Mouse (Mus musculus) layer of hippocampus, adult 11-12 months (tissue): ENCODE measurements at regions not wholly inside any gene's neighbourhood (a gene's known extent, or its start where the extent isn't known, plus 50 kb on each side); places are given as distances from the start of the nearest gene placed in this dataset.
A peak's percentile ranks its signal among the peaks of the same experiment; 100 is the strongest.
"Not testable (repeated sequence)": the region's sequence is repeated elsewhere in the genome, so short reads cannot be mapped to it uniquely, and the experiment has no call there.

Experiments used
- DNase-seq: peaks from one replicate; pipeline ENCODE4 v3.0.0; 2022; ENCODE audit warnings: low spot score

DNA sequence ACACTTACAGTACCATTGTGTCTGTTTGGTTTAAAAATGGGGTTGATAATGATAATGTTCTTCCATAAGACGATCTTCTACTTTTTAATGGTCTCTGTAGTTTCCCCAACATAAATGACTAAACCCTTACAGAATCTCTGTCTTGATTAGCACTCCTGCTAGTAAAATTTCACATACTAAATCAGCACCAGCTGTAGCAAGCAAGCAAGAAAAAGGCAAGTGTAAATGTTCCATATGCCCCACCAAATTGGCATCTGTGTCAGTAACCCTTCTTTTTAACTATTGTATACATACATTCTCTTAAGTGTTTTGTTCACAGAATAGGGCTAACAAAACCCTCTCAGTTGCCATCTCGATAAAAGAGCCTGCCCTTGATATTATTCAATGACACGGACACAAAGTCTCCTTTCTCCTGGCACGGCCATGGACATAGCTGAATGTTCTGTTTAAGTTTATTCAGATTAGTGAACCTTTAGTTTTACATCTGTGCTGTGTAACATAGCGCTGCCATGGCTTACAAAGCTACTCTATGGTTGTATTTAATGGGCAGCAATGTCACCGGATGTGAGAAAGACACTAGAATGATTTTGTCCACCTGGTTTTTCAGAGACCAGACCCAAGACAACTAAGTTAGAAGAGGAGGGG lies 414.3 kb downstream of the Gtdc1 start:
- DNase-seq, result no peak

DNA sequence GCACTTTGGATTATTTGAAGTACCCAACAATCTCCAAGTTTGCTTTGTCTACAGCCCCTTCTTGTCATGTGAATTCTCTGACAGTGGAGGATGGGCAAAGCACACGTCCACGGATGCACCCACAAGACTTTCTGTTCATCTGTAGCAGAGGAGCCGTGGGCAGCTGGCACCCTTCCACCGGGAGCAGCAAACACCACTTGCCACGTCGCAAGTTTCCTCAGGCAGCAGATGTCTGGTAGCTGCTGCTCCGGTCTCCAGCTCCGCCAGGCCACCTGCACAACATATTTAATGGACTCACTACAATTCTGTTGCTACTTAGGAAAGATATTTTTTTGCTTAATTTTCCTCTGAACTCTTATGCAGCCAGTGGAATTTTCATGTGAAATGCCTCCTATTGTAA lies 415.1 kb downstream of the Gtdc1 start:
- peak; percentile 66 for DNase-seq

DNA sequence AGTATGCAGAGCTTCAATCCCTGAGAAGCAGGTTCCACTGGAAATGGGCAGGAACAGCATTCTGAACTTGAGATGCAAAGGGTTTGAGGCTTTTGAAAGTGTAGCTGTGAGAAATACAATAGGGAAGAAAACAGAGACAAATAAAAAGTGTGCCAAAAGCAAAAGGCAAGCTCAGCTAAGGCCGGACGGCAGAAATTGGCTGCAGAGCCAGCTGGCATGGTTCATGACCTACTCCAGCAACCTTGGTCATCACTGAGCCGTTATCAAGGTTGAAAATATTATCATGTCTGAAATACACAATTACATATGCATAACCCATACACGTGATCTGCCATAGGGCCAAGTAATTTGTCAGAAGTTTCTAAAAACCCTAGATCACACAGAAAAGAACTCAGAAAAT lies 418.4 kb downstream of the Gtdc1 start:
- DNase-seq, result no peak

DNA sequence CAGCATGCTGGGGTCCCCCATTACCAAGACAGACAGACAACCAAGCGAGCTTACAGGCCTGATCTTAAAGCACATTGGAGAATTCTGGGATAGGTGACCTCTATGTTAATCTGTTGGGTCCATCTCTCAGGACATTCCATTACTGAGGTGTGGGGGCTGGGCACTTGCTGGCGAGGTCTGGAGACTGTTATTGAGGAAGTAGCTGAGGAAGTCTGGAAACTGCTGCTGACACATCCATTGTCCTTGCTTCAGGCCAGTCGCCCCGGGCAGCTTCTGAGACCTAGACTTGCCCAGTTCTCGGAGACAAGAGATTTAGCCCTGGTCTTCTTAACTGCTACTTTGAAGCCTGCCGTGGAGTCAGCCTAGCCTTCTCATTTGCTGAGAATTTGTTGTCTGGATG lies 423.2 kb downstream of the Gtdc1 start:
- DNase-seq, result no peak

DNA sequence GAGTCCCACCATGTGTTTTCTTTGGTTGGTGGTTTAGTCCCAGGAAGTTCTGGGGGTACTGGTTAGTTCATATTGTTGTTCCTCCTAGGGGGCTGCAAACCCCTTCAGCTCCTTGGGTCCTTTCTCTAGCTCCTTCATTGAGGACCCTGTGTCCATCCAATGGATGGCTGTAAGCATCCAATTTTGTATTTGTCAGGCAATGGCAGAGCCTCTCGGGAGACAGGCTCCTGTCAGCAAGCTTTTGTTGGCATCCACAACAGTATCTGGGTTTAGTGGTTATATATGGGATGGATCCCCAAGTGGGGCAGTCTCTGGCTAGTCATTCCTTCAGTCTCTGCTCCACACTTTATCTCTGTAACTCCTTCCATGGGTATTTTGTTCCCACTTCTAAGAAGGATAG lies 436.7 kb downstream of the Gtdc1 start:
- DNase-seq, result not testable (repeated sequence)

DNA sequence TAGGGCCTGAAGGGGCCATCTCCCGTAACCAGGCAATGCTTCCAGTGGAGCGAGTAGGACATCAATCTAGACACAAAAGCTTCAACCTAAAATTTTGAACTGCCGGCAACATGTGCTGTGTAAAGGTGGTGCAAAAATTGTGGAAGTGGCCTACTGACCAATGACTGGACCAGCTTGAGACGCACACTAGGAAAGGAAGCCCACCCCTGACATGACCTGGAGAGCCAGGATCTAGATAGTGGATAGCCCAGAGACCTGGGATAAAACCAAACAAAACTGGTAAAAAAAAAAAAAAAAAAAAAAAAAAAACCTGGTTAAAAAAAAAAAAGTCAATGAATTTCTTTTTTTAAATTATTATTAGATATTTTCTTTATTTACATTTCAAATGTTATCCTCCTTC lies 437.2 kb downstream of the Gtdc1 start:
- DNase-seq, result no peak

DNA sequence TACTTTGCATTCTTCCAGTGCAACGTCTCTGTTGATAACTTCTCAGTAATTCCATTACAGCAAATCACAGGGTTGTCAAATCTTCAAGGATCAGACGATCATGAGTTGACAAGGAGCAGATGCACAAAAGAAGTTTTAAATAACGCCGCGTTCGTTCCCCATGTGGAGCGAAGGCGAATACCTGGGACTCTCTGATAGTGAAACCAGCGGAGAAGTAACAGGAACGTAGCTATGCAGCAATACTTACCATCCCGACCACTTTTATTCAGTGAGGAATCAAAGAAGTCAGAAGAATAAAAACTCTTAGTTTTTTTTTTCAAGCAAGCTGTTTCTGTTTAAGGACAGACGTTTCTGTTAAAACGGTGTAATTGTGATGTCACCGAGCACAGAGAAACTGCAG lies 441.6 kb downstream of the Gtdc1 start:
- no peak for DNase-seq

DNA sequence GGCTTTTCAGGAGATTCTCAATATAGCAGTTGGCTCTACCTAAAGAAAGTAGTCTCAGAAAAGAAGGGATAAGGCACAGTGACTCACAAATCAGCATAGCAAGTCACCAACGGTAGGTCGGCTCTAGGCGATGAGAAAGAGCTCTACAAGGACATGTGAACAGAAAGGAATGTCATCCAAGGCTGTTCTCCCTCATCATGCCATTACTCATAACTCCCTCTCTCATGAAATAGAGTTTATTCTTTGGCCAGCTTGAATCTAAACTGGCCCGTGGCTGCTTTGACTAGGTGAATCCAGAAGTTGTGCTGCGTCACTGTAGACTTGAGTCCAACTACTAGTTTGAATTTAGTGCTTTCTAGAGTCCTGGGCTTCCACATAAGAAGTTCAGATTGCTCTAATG lies 447.7 kb downstream of the Gtdc1 start:
- DNase-seq, result no peak

DNA sequence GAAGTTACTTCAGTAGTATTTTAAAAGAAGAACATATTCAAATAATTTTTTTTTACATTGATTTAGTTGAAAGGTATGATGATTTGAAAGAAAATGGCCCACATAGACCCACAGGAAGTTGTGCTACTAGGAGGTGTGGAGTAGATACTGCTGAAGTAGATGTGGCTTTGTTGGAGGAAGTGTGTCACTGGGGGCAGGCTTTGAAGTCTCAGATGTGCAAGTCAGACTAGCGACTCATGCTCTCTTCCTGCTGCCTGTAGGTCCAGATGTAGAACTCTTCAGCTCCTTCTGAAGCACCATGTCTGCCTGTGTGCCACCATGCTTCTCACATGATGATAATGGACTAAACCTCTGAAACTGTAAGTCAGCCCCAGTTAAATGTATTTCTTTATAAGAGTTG lies 452.0 kb downstream of the Gtdc1 start:
- no peak for DNase-seq

DNA sequence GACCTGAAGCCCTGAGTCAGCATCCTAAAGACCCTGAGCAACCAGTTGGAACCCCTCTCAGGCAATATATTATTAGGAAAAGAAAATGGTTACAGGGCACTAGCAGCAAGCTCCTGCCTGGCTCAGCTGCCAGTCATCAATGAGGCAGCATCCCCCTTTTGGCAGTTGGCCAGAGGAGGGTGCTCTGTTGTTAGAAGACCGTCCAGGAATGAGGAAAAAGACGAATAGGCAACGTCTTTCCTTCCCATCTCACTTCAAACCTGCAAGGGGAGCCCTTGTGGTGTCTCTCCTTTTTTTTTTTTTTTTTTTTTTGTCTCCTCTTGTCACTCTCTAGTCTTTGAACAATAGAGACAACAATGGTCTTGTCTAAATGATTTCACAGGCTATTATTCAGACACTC lies 452.8 kb downstream of the Gtdc1 start:
- DNase-seq, result no peak

DNA sequence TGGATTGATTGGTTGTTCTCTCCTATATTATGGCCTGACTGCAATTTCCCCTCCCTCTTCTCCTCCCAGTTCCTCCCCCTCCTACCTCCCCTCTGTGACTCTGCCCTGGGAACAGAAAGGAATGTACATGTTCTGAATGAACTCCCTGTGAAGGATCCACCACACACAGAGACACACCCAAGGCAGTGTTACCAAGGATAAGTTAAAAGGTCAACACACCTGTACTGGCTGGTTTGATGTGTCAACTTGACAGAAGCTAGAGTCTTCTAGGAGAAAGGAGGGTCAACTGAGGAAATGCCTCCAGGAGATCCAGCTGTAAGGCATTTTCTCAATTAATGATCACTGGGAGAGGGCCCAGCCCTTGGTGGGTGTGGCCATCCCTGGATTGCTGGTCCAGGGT lies 456.1 kb downstream of the Gtdc1 start:
- DNase-seq, result no peak

DNA sequence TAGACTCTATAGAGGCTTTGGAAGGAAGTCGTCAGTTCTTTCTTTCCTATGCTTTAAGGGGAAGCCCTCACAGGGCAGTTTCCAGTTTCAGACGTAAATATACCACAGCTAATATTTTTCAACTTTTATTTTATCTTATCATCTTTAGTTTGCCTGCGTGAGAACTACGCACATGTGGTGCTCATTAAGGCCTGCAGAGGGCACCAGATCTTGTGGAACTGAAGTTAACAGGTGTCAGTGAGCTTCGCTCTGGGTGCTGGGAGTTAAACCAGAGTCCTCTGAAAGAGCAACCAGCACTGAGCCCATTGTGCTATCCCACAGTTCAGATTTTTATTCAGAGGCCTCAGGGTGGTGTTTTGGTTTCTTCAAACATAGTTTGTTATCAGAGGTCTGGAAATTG lies 456.5 kb downstream of the Gtdc1 start:
- DNase-seq, result no peak

DNA sequence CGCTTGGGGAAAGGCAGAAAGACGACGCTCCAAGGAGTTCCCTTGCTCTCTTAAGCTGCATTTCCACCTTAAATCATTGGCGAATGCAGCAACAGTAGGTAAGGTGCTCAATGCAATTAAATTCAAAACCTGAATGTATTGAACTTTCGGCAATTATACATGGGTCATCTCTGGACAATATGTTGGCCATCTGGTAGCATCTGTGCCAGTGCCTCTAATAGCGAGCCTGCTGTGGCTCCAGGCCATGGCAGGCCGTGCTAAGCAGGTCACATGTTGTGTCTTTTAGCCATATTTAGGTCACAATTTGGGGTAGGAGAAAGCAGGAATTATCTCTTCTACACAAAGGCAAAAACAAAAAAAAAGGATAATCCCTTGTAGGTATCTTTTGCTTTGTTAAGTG lies 462.8 kb downstream of the Gtdc1 start:
- no peak for DNase-seq

DNA sequence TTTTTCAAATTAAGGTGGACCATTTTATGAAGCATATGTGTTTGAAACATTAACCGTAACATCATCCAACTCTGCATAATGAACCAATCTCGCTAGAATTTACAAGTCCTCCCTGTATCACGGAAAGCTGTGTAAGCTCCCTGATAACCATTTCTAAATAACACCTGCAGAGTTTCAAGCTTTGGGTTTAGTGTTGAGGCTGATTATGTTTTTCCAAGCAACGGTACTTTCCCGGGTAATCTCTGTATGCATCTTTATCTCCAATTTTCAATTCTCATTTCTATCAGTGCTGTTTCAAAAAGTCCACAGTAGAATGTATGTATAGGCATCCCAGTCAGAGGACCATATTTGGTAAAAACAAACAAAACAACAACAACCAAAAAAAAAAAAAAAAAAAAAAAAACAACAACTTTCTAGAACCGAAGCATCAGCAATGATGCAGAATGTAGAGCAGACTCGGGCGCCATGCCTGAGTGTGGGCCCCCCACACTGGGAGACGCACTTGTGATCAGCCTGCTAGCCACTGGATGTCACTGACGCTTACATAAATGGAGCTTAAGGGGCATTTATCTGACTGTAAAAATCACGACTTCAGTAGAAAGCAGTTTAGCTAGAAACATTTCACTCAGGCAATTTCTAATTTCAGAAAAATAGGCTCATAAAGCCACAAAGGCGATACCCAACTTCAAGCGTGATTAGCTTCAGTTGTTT lies 464.7 kb downstream of the Gtdc1 start:
- DNase-seq, result no peak

DNA sequence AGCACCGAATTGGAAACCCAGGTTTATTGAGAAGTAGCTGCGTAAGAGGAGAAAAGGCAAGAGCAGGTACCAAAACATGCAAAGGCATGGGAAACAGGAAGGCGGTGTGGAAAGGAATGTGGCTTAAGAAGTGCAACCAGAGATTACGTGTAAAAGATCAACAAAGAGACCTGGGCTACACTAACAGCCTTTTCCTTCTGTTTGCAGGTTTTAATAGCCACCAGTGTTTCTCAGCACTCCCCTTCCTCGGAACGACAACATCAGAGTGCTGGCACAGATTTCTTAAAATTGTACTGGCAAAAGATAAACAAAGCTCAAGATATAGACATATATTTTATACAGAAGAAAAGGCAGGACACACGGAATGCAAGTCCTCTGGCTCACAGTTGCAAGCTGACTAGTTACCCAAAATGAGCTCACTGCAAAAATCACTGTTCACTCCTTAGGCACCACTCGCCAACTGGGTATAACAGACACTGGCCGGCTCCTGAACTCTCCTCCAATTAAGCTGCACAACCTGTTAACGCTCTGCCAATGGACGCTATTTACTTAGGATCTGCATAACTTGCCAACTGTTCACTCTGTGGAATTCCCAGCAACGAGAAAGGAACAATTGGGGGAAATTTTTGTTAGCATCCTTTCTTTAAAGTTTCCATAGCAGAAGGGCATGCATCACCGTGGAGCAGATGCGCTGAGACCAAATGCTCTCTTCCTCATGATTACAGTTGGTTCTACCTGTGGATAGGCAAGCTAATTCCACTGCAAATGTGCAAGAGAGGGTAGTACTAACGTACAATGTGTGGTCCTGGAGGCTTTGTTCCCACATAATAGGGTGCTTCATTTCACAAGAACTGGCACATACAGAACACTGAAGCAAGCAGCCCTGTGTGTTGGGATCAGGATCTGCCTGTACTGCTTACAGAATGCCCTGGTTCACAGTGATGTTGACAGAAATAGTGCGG lies 465.9 kb downstream of the Gtdc1 start:
- peak; percentile 50 for DNase-seq

DNA sequence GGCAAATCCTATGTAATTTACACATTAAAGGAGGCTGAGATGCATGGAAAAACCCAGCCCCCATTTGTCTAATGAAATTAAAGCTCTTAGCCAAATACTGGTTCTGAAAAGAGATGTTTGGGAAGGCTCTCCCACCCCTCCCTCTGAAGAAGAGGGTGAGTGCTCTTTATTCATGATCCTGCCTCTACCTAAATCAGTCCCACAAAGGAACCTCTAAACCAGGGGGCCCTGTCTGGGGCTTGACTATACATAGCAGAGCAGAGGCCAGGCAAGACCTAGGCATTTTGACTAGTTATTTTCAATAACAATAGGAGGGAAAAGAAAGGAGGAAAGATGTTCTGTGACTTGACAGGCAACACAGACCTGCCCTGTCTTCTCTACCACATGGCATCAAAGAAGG lies 478.0 kb downstream of the Gtdc1 start:
- no peak for DNase-seq
